In genomic region chr6:86850588-86850987, GRCm38 (mm10) we compare ENCODE assay signal across 8 mouse cellular contexts. TPM values are rescaled to one million over a fixed set of nuclear protein-coding genes. Genes with fewer than 3 reads are reported as not detected.
DNase-seq lines count a peak whose midpoint lies in the region; ATAC-seq and TF ChIP-seq lines count a peak whose summit lies in the region.

No protein-coding gene starts in this region.

- H3K4me1 ChIP-seq in G1E (ENCODE audit: insufficient read depth, low read depth, low read length) = peaks cover 68% of the 10 kb centered on the region
- H3K4me1 ChIP-seq in hindbrain, embryonic 14.5 days (replicated peaks; ENCODE audit: control insufficient read depth, insufficient read depth, low read length) = peaks cover 43% of the 10 kb centered on the region
- H3K4me1 ChIP-seq in midbrain, embryonic 14.5 days (ENCODE audit: control insufficient read depth, insufficient read depth, low read length) = peaks cover 40% of the 10 kb centered on the region

- no peaks in the 10 kb centered on the region for H3K9me3 ChIP-seq in G1E (replicated peaks)
- H3K9me3 ChIP-seq in hindbrain, embryonic 14.5 days (ENCODE audit: control insufficient read depth, low read length) = no peaks in the 10 kb centered on the region
- no peaks in the 10 kb centered on the region for H3K9me3 ChIP-seq in midbrain, embryonic 14.5 days (ENCODE audit: control insufficient read depth, low read length)

- WGBS in hindbrain, embryonic 14.5 days = 23% methylated on average over 4 of the region's 4 CpGs
- WGBS in midbrain, embryonic 14.5 days = 22% methylated on average over 4 of the region's 4 CpGs

- peak; percentile 22 for DNase-seq in kidney, adult 9 months
- DNase-seq in kidney, postnatal 14 days = no peak
- no peak for DNase-seq in G1E (ENCODE audit: low spot score)
- no peak for DNase-seq in hindbrain, embryonic 14.5 days (ENCODE audit: low spot score)
- peak; percentile 5 for DNase-seq in midbrain, embryonic 14.5 days
- DNase-seq in c-Kit-positive CD71-positive TER-119-positive erythroid progenitor cells, embryonic 14.5 days (ENCODE audit: low spot score) = no peak
- DNase-seq in right cerebral cortex, adult 2 months (ENCODE audit: low spot score in 2 of 2) = no peak

- peaks cover 32% of the 10 kb centered on the region for H3K36me3 ChIP-seq in G1E (replicated peaks)
- no peaks in the 10 kb centered on the region for H3K36me3 ChIP-seq in hindbrain, embryonic 14.5 days (replicated peaks; ENCODE audit: control insufficient read depth, insufficient read depth)
- 0 out of 2 replicates have a peak, but pooled peaks cover 3% of the 10 kb centered on the region for H3K36me3 ChIP-seq in midbrain, embryonic 14.5 days (ENCODE audit: control insufficient read depth, insufficient read depth, low read length)

- no peak for ATAC-seq in G1E (ENCODE audit: extremely low read depth, insufficient number of reproducible peaks, low FRiP score, poor library complexity, severe bottlenecking)
- no peak for ATAC-seq in hindbrain, embryonic 14.5 days (ENCODE audit: low FRiP score)
- ATAC-seq in midbrain, embryonic 14.5 days (ENCODE audit: low FRiP score, low TSS enrichment) = no peak
- ATAC-seq in megakaryocyte-erythroid progenitor cell, adult 5-6 weeks (replicated peaks; ENCODE audit: low FRiP score, low TSS enrichment, poor library complexity, severe bottlenecking) = no peak

- peak overlapping the region; percentile 85 for H3K4me3 ChIP-seq in G1E (ENCODE audit: low read depth, low read length)
- H3K4me3 ChIP-seq in hindbrain, embryonic 14.5 days (replicated peaks; ENCODE audit: low read length) = peak overlapping the region; percentile 90
- H3K4me3 ChIP-seq in midbrain, embryonic 14.5 days (replicated peaks; ENCODE audit: low read depth, low read length) = peak overlapping the region; percentile 81

- peak overlapping the region; percentile 88 for H3K9ac ChIP-seq in hindbrain, embryonic 14.5 days
- peak overlapping the region; percentile 80 for H3K9ac ChIP-seq in midbrain, embryonic 14.5 days (replicated peaks; ENCODE audit: low read length)

- TF ChIP-seq CTCF in G1E (IDR thresholded peaks at IDR 0.05; ENCODE audit: low read depth, low read length) = no peak

- H3K27me3 ChIP-seq in G1E (ENCODE audit: insufficient read depth, low read length) = no peaks in the 10 kb centered on the region
- no peaks in the 10 kb centered on the region for H3K27me3 ChIP-seq in hindbrain, embryonic 14.5 days (ENCODE audit: control insufficient read depth, insufficient read depth, low read length)
- H3K27me3 ChIP-seq in midbrain, embryonic 14.5 days (ENCODE audit: control insufficient read depth, insufficient read depth, low read length) = no peaks in the 10 kb centered on the region

- H3K4me2 ChIP-seq in hindbrain, embryonic 14.5 days (replicated peaks) = peak overlapping the region; percentile 94
- peak overlapping the region; percentile 88 for H3K4me2 ChIP-seq in midbrain, embryonic 14.5 days (ENCODE audit: low read length)

- H3K27ac ChIP-seq in hindbrain, embryonic 14.5 days = peak overlapping the region; percentile 98
- no peak overlapping the region for H3K27ac ChIP-seq in midbrain, embryonic 14.5 days (replicated peaks; ENCODE audit: low read depth, low read length)

RNA-seq across cellular contexts. Expression of gene Aak1, which starts 1.3 kb away (rescaled TPM):
- 181 and 183 TPM in 2 replicates for total RNA-seq in G1E (2014; fragmentation: Nextera tagmentation)
- total RNA-seq in G1E (2017) = 14.6 and 15.8 TPM in 2 replicates
- 36.3 and 41.0 TPM in 2 replicates for polyA plus RNA-seq in G1E (2012)
- polyA plus RNA-seq in hindbrain, embryonic 14.5 days (2014; fragmentation: Nextera tagmentation; extraction: Ambion mirVana) = 49.8 and 52.7 TPM in 2 replicates
- polyA plus RNA-seq in midbrain, embryonic 14.5 days (2014; fragmentation: Nextera tagmentation; extraction: Ambion mirVana) = 41.9 and 43.9 TPM in 2 replicates
- 23.7 and 33.3 TPM in 2 replicates for total RNA-seq in megakaryocyte-erythroid progenitor cell, adult 5-6 weeks (2014; fragmentation: Nextera tagmentation)
- total RNA-seq in megakaryocyte-erythroid progenitor cell, adult 5-6 weeks (2017) = 7.0 and 7.9 TPM in 2 replicates

RNA-seq across cellular contexts. Expression of gene Anxa4, which starts 57.2 kb away (rescaled TPM):
- total RNA-seq in G1E (2014; fragmentation: Nextera tagmentation) (0.68 and 3.5 TPM in 2 replicates), G1E (2017) (12.0 and 15.6 TPM in 2 replicates)
- polyA plus RNA-seq in G1E (2012) = 1.0 TPM in 2 replicates
- 5.2 and 5.7 TPM in 2 replicates for polyA plus RNA-seq in hindbrain, embryonic 14.5 days (2014; fragmentation: Nextera tagmentation; extraction: Ambion mirVana)
- 2.8 and 5.6 TPM in 2 replicates for polyA plus RNA-seq in midbrain, embryonic 14.5 days (2014; fragmentation: Nextera tagmentation; extraction: Ambion mirVana)
- 8.7 and 10.9 TPM in 2 replicates for total RNA-seq in megakaryocyte-erythroid progenitor cell, adult 5-6 weeks (2014; fragmentation: Nextera tagmentation)
- total RNA-seq in megakaryocyte-erythroid progenitor cell, adult 5-6 weeks (2017) = 15.2 and 19.4 TPM in 2 replicates

Comparison
In these comparisons a context has a peak if more than half of its experiments do, and no peak if none do; other contexts are left out.
1. DNase-seq: peak in kidney, adult 9 months (single experiment) and midbrain, embryonic 14.5 days (single experiment); none in kidney, postnatal 14 days (single experiment), G1E (single experiment), hindbrain, embryonic 14.5 days (single experiment), c-Kit-positive CD71-positive TER-119-positive erythroid progenitor cells, embryonic 14.5 days (single experiment) and right cerebral cortex, adult 2 months (0 of 2).
2. Peak in every context shown above with its lines, with median percentiles within 50 percentile points of each other: H3K4me3 ChIP-seq.